Mouse (Mus musculus): ENCODE measurements at regions not wholly inside any gene's neighbourhood (a gene's known extent, or its start where the extent isn't known, plus 50 kb on each side); places are given as distances from the start of the nearest gene placed in this dataset.

DNA sequence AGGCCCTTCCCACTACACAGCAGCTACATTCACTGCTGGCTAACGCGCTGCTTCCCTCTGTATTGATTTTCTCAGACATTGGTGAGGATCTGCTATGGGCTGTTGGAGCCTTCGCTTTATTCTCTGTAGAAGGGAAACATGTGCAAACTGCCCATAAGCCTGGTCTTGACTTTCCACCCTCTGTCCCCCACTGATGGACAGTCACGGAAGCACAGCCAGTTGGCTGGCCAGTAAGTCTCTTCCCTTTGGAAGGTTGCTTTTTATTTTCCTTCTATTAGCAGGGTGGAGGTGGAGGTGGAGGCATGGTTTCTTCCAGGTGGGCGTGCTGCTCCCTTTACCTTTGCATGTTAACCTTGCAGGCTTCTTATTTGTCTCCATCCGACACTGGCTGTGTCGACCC lies 51.1 kb upstream of the Osr1 start:
- 85% methylated on average over 7 of the region's 7 CpGs for WGBS
- no peak for DNase-seq (ENCODE audit: extremely low spot score, low spot score)
- H3K36me3 ChIP-seq (replicated peaks): no peaks in the 10 kb centered on the region
- no peak overlapping the region for H3K4me3 ChIP-seq
- no peaks in the 10 kb centered on the region for H3K9me3 ChIP-seq
- H3K4me1 ChIP-seq: no peaks in the 10 kb centered on the region
- H3K27me3 ChIP-seq (ENCODE audit: poor library complexity, severe bottlenecking): no peaks in the 10 kb centered on the region
- no peak overlapping the region for H3K27ac ChIP-seq

DNA sequence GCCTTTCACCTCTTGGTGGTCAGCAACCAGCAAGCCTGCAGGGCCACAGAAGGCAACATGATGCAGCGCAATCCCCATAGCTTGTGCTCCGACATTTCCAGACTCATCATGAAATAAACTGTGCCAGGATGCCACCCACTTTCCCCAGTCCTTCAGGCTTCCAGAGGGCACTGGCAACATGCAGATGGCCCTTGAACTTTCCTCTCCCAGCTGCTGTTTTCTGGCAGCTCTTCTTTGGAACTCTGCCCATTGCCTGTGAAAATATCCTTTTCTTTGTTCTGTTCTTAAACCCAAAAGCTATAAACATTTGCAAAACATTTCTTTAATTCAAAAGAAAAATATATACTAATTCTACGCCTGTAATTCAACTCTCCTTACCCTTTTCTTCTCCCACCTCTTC lies 50.6 kb upstream of the Osr1 start:
- Histone ChIP-seq H3K4me1 (no peaks in the 10 kb centered on the region), H3K27me3 (ENCODE audit: poor library complexity, severe bottlenecking) (no peaks in the 10 kb centered on the region)
- WGBS: 87% methylated on average over 3 of the region's 3 CpGs

More for the DNA sequence above, 50.6 kb upstream of the Osr1 start:
- no peak for DNase-seq (ENCODE audit: extremely low spot score, low spot score)
- no peaks in the 10 kb centered on the region for H3K9me3 ChIP-seq
- no peaks in the 10 kb centered on the region for H3K36me3 ChIP-seq (replicated peaks)
- H3K27ac ChIP-seq: no peak overlapping the region
- H3K4me3 ChIP-seq: no peak overlapping the region

Data from forebrain, embryonic 10.5 days (tissue).